Mouse (Mus musculus): ENCODE data around the gene Popdc3.
"Not testable (repeated sequence)": the region's sequence is repeated elsewhere in the genome, so short reads cannot be mapped to it uniquely, and the experiment has no call there.

Popdc3 gene

GRCm38 (mm10) chr10:45303315-45304036 is 125.6 kb downstream of the Popdc3 start:
- in situ Hi-C loops (cut with MboI; ENCODE audit: low sequenced_read_pairs) = no loop called here

- in situ Hi-C loops (cut with MboI; ENCODE audit: low sequenced_read_pairs) = no loop called here
Measured at GRCm38 (mm10) chr10:45305173-45305572, 127.3 kb downstream of the Popdc3 start.

- in situ Hi-C loops (cut with MboI; ENCODE audit: low sequenced_read_pairs) = no loop called here
Measured at GRCm38 (mm10) chr10:45311129-45311528, 133.2 kb downstream of the Popdc3 start.

GRCm38 (mm10) chr10:45311624-45312023 is 133.7 kb downstream of the Popdc3 start:
- in situ Hi-C loops (cut with MboI; ENCODE audit: low sequenced_read_pairs) = no loop called here

- in situ Hi-C loops (cut with MboI; ENCODE audit: low sequenced_read_pairs) = no loop called here
Measured at GRCm38 (mm10) chr10:45314865-45315264, 137.0 kb downstream of the Popdc3 start.

GRCm38 (mm10) chr10:45318922-45319321 is 141.0 kb downstream of the Popdc3 start:
- in situ Hi-C loops (cut with MboI; ENCODE audit: low sequenced_read_pairs) = no loop called here

GRCm38 (mm10) chr10:45320296-45320695 is 142.4 kb downstream of the Popdc3 start:
- in situ Hi-C loops (cut with MboI; ENCODE audit: low sequenced_read_pairs) = no loop called here

GRCm38 (mm10) chr10:45324159-45324558 is 146.3 kb downstream of the Popdc3 start:
- in situ Hi-C loops (cut with MboI; ENCODE audit: low sequenced_read_pairs) = no loop called here

- in situ Hi-C loops (cut with MboI; ENCODE audit: low sequenced_read_pairs) = no loop called here
Measured at GRCm38 (mm10) chr10:45328196-45329000, 150.5 kb downstream of the Popdc3 start.

GRCm38 (mm10) chr10:45334925-45335324 is 157.0 kb downstream of the Popdc3 start:
- in situ Hi-C loops (cut with MboI; ENCODE audit: low sequenced_read_pairs) = no loop called here

GRCm38 (mm10) chr10:45335434-45336422 is 157.8 kb downstream of the Popdc3 start, which contains the start of gene Bves:
Bves (plus strand) TSS chr10:45335772.
- in situ Hi-C loops (cut with MboI; ENCODE audit: low sequenced_read_pairs) = no loop called here

GRCm38 (mm10) chr10:45339106-45339505 is 161.2 kb downstream of the Popdc3 start:
- in situ Hi-C loops (cut with MboI; ENCODE audit: low sequenced_read_pairs) = no loop called here

- in situ Hi-C loops (cut with MboI; ENCODE audit: low sequenced_read_pairs) = no loop called here
Measured at GRCm38 (mm10) chr10:45344381-45344780, 166.5 kb downstream of the Popdc3 start.

- in situ Hi-C loops (cut with MboI; ENCODE audit: low sequenced_read_pairs) = no loop called here
Measured at GRCm38 (mm10) chr10:45345217-45345616, 167.3 kb downstream of the Popdc3 start.

GRCm38 (mm10) chr10:45348143-45348542 is 170.2 kb downstream of the Popdc3 start:
- in situ Hi-C loops (cut with MboI; ENCODE audit: low sequenced_read_pairs) = not testable (repeated sequence)

- in situ Hi-C loops (cut with MboI; ENCODE audit: low sequenced_read_pairs) = loop anchor here (25.0 kb wide), 1 partner anchor 244 kb away; no protein-coding TSS in a partner anchor
Measured at GRCm38 (mm10) chr10:45356091-45356490, 178.2 kb downstream of the Popdc3 start.

- in situ Hi-C loops (cut with MboI; ENCODE audit: low sequenced_read_pairs) = loop anchor here (25.0 kb wide), 1 partner anchor 251 kb away; no protein-coding TSS in a partner anchor
Measured at GRCm38 (mm10) chr10:45363396-45363795, 185.5 kb downstream of the Popdc3 start.

GRCm38 (mm10) chr10:45366987-45367705 is 189.2 kb downstream of the Popdc3 start:
- in situ Hi-C loops (cut with MboI; ENCODE audit: low sequenced_read_pairs) = loop anchor here (25.0 kb wide), 1 partner anchor 255 kb away; no protein-coding TSS in a partner anchor
